Mouse (Mus musculus) E14TG2a.4 (cell line): ENCODE measurements around the gene Srrm3.

Experiments
- H3K27me3 ChIP-seq: 2 replicates; pipeline ENCODE4 v1.6.1; 2014; ENCODE audit warnings: low read length, control low read depth; ENCODE audit not compliant: insufficient read depth
- H3K36me3 ChIP-seq: 2 replicates; pipeline ENCODE4 v1.6.1; 2014; ENCODE audit warnings: low read length, control low read depth; ENCODE audit not compliant: insufficient read depth
- H3K4me1 ChIP-seq: replicated peaks from 2 replicates; pipeline ENCODE4 v1.6.1; 2014; ENCODE audit warnings: low read depth, low read length, control low read depth
- H3K4me3 ChIP-seq: replicated peaks from 2 replicates; pipeline ENCODE4 v1.5.1; 2014; ENCODE audit warnings: mild to moderate bottlenecking, low read length
- H3K9me3 ChIP-seq: 2 replicates; pipeline ENCODE4 v1.6.1; 2014; ENCODE audit warnings: low read length, control low read depth
- CTCF ChIP-seq: conservative IDR thresholded peaks from 2 replicates; pipeline ENCODE4 v1.5.1; 2014; ENCODE audit warnings: low read length
- NANOG ChIP-seq: IDR thresholded peaks from 2 replicates; pipeline ENCODE4 v1.6.1; 2014; ENCODE audit warnings: borderline replicate concordance, low read length, mixed read lengths
- POU5F1 ChIP-seq: IDR thresholded peaks from 2 replicates; pipeline ENCODE4 v1.6.1; 2014; ENCODE audit warnings: low read length, borderline replicate concordance

The Srrm3 gene

GRCm38 (mm10) chr5:135804735-135805134 lies 2.0 kb upstream of the Srrm3 start:
- Histone ChIP-seq H3K27me3 (0 out of 2 replicates have a peak, but pooled peaks cover 3% of the 10 kb centered on the region), H3K4me3 (no peak overlapping the region), H3K4me1 (peaks cover 82% of the 10 kb centered on the region), H3K36me3 (no peaks in the 10 kb centered on the region), H3K9me3 (no peaks in the 10 kb centered on the region)
- TF ChIP-seq NANOG (no peak), CTCF (no peak), POU5F1 (no peak)

- H3K9me3 ChIP-seq, result no peaks in the 10 kb centered on the region
- peaks cover 58% of the 10 kb centered on the region for H3K4me1 ChIP-seq
- H3K36me3 ChIP-seq, result no peaks in the 10 kb centered on the region
- H3K4me3 ChIP-seq, result peak overlapping the region; percentile 62
- TF ChIP-seq POU5F1, result no peak
- TF ChIP-seq CTCF, result no peak
- TF ChIP-seq NANOG, result no peak
- 0 out of 2 replicates have a peak, but pooled peaks cover 3% of the 10 kb centered on the region for H3K27me3 ChIP-seq
These were observed 560 bp downstream of the Srrm3 start for GRCm38 (mm10) chr5:135807263-135807637.

GRCm38 (mm10) chr5:135812991-135813390 lies 6.3 kb downstream of the Srrm3 start:
- Histone ChIP-seq H3K4me3 (no peak overlapping the region), H3K36me3 (no peaks in the 10 kb centered on the region), H3K9me3 (no peaks in the 10 kb centered on the region), H3K27me3 (0 out of 2 replicates have a peak, but pooled peaks cover 3% of the 10 kb centered on the region), H3K4me1 (peaks cover 21% of the 10 kb centered on the region)
- TF ChIP-seq POU5F1, result no peak
- TF ChIP-seq CTCF, result no peak
- TF ChIP-seq NANOG, result no peak

GRCm38 (mm10) chr5:135818491-135818890 lies 11.8 kb downstream of the Srrm3 start:
- TF ChIP-seq NANOG (no peak), POU5F1 (no peak), CTCF (no peak)
- no peak overlapping the region for H3K4me3 ChIP-seq
- no peaks in the 10 kb centered on the region for H3K36me3 ChIP-seq
- H3K9me3 ChIP-seq, result no peaks in the 10 kb centered on the region
- peaks cover 10% of the 10 kb centered on the region for H3K4me1 ChIP-seq
- peaks cover 31% of the 10 kb centered on the region for H3K27me3 ChIP-seq

GRCm38 (mm10) chr5:135822316-135822944 lies 15.7 kb downstream of the Srrm3 start:
- Histone ChIP-seq H3K4me1 (peaks cover 24% of the 10 kb centered on the region), H3K27me3 (peaks cover 39% of the 10 kb centered on the region), H3K4me3 (no peak overlapping the region), H3K36me3 (no peaks in the 10 kb centered on the region), H3K9me3 (no peaks in the 10 kb centered on the region)
- TF ChIP-seq NANOG, result no peak
- TF ChIP-seq POU5F1, result no peak
- no peak for TF ChIP-seq CTCF

- Histone ChIP-seq H3K9me3 (no peaks in the 10 kb centered on the region), H3K36me3 (no peaks in the 10 kb centered on the region), H3K27me3 (peaks cover 26% of the 10 kb centered on the region), H3K4me1 (peaks cover 16% of the 10 kb centered on the region), H3K4me3 (no peak overlapping the region)
- TF ChIP-seq POU5F1 (no peak), CTCF (no peak), NANOG (no peak)
These were observed 17.8 kb downstream of the Srrm3 start for GRCm38 (mm10) chr5:135824517-135824916.

GRCm38 (mm10) chr5:135826225-135826624 lies 19.5 kb downstream of the Srrm3 start:
- Histone ChIP-seq H3K27me3 (peaks cover 10% of the 10 kb centered on the region; the same call in 1 of the 2 replicates), H3K9me3 (peaks cover 7% of the 10 kb centered on the region), H3K4me3 (no peak overlapping the region), H3K36me3 (no peaks in the 10 kb centered on the region), H3K4me1 (peaks cover 30% of the 10 kb centered on the region)
- TF ChIP-seq NANOG (no peak), POU5F1 (no peak), CTCF (no peak)

- no peak overlapping the region for H3K4me3 ChIP-seq
- TF ChIP-seq POU5F1 (no peak), NANOG (no peak), CTCF (no peak)
- H3K4me1 ChIP-seq, result peaks cover 45% of the 10 kb centered on the region
- no peaks in the 10 kb centered on the region for H3K36me3 ChIP-seq
- H3K27me3 ChIP-seq, result peaks cover 9% of the 10 kb centered on the region
- H3K9me3 ChIP-seq, result peaks cover 7% of the 10 kb centered on the region
These were observed 22.7 kb downstream of the Srrm3 start for GRCm38 (mm10) chr5:135829381-135829780.

- no peak for TF ChIP-seq NANOG
- no peak for TF ChIP-seq CTCF
- no peak for TF ChIP-seq POU5F1
- H3K27me3 ChIP-seq, result peaks cover 11% of the 10 kb centered on the region
- H3K4me1 ChIP-seq, result peaks cover 54% of the 10 kb centered on the region
- no peaks in the 10 kb centered on the region for H3K36me3 ChIP-seq
- no peak overlapping the region for H3K4me3 ChIP-seq
- peaks cover 7% of the 10 kb centered on the region for H3K9me3 ChIP-seq
These were observed 26.0 kb downstream of the Srrm3 start for GRCm38 (mm10) chr5:135832729-135833128.
